Mouse (Mus musculus): ENCODE measurements around the gene Hif1an. TPM values are rescaled to one million over a fixed set of nuclear protein-coding genes. Genes with fewer than 3 reads are reported as not detected.

The Hif1an gene
- polyA plus RNA-seq, 1 experiment from 2014 or later: 34.8 TPM

GRCm38 (mm10) chr19:44589591-44590223 is 27.1 kb downstream of the Hif1an start:
- WGBS: 50% methylated on average over 7 of the region's 7 CpGs
- no peak overlapping the region for H3K9ac ChIP-seq (replicated peaks; ENCODE audit: low read depth, low read length)
- H3K4me2 ChIP-seq (ENCODE audit: low read length): no peak overlapping the region

GRCm38 (mm10) chr19:44590992-44591391 is 28.3 kb downstream of the Hif1an start:
- ATAC-seq: no peak
- Histone ChIP-seq H3K27ac (ENCODE audit: low read length) (no peak overlapping the region), H3K9me3 (ENCODE audit: control insufficient read depth, low read length) (no peaks in the 10 kb centered on the region), H3K4me3 (replicated peaks; ENCODE audit: low read length) (no peak overlapping the region), H3K36me3 (ENCODE audit: control insufficient read depth, insufficient read depth) (no peaks in the 10 kb centered on the region), H3K4me1 (replicated peaks; ENCODE audit: control insufficient read depth, insufficient read depth, low read length) (no peaks in the 10 kb centered on the region), H3K27me3 (replicated peaks; ENCODE audit: control insufficient read depth, insufficient read depth, low read length) (no peaks in the 10 kb centered on the region), H3K9ac (replicated peaks; ENCODE audit: low read depth, low read length) (no peak overlapping the region), H3K4me2 (ENCODE audit: low read length) (no peak overlapping the region)
- WGBS: 75% methylated on average over 18 of the region's 18 CpGs

More at GRCm38 (mm10) chr19:44589591-44590223, 27.1 kb downstream of the Hif1an start:
- ATAC-seq: no peak
- Histone ChIP-seq H3K4me3 (replicated peaks; ENCODE audit: low read length) (no peak overlapping the region), H3K9me3 (ENCODE audit: control insufficient read depth, low read length) (no peaks in the 10 kb centered on the region), H3K4me1 (replicated peaks; ENCODE audit: control insufficient read depth, insufficient read depth, low read length) (no peaks in the 10 kb centered on the region), H3K36me3 (ENCODE audit: control insufficient read depth, insufficient read depth) (no peaks in the 10 kb centered on the region), H3K27ac (ENCODE audit: low read length) (no peak overlapping the region), H3K27me3 (replicated peaks; ENCODE audit: control insufficient read depth, insufficient read depth, low read length) (0 out of 2 replicates have a peak, but pooled peaks cover 2% of the 10 kb centered on the region)

- no peaks in the 10 kb centered on the region for H3K36me3 ChIP-seq (ENCODE audit: control insufficient read depth, insufficient read depth)
- no peak overlapping the region for H3K4me3 ChIP-seq (replicated peaks; ENCODE audit: low read length)
- no peaks in the 10 kb centered on the region for H3K9me3 ChIP-seq (ENCODE audit: control insufficient read depth, low read length)
- no peak overlapping the region for H3K9ac ChIP-seq (replicated peaks; ENCODE audit: low read depth, low read length)
- H3K27me3 ChIP-seq (replicated peaks; ENCODE audit: control insufficient read depth, insufficient read depth, low read length): no peaks in the 10 kb centered on the region
- ATAC-seq: no peak; the same call in 1 of the 2 replicates
- H3K4me1 ChIP-seq (replicated peaks; ENCODE audit: control insufficient read depth, insufficient read depth, low read length): no peaks in the 10 kb centered on the region
- no peak overlapping the region for H3K27ac ChIP-seq (ENCODE audit: low read length)
- WGBS: 76% methylated on average over 6 of the region's 6 CpGs
- no peak overlapping the region for H3K4me2 ChIP-seq (ENCODE audit: low read length)
Observed at GRCm38 (mm10) chr19:44591638-44592037, 29.0 kb downstream of the Hif1an start.

GRCm38 (mm10) chr19:44594180-44594579 is 31.5 kb downstream of the Hif1an start:
- ATAC-seq: no peak
- 95% methylated on average over 14 of the region's 14 CpGs for WGBS
- H3K4me1 ChIP-seq (replicated peaks; ENCODE audit: control insufficient read depth, insufficient read depth, low read length): no peaks in the 10 kb centered on the region
- no peak overlapping the region for H3K27ac ChIP-seq (ENCODE audit: low read length)
- no peak overlapping the region for H3K9ac ChIP-seq (replicated peaks; ENCODE audit: low read depth, low read length)
- no peaks in the 10 kb centered on the region for H3K36me3 ChIP-seq (ENCODE audit: control insufficient read depth, insufficient read depth)
- no peaks in the 10 kb centered on the region for H3K27me3 ChIP-seq (replicated peaks; ENCODE audit: control insufficient read depth, insufficient read depth, low read length)
- no peak overlapping the region for H3K4me3 ChIP-seq (replicated peaks; ENCODE audit: low read length)
- no peaks in the 10 kb centered on the region for H3K9me3 ChIP-seq (ENCODE audit: control insufficient read depth, low read length)
- H3K4me2 ChIP-seq (ENCODE audit: low read length): no peak overlapping the region

GRCm38 (mm10) chr19:44618166-44618565 is 55.5 kb downstream of the Hif1an start:
- no peaks in the 10 kb centered on the region for H3K4me1 ChIP-seq (replicated peaks; ENCODE audit: control insufficient read depth, insufficient read depth, low read length)
- H3K9ac ChIP-seq (replicated peaks; ENCODE audit: low read depth, low read length): no peak overlapping the region
- H3K9me3 ChIP-seq (ENCODE audit: control insufficient read depth, low read length): no peaks in the 10 kb centered on the region
- H3K27me3 ChIP-seq (replicated peaks; ENCODE audit: control insufficient read depth, insufficient read depth, low read length): no peaks in the 10 kb centered on the region
- no peak for ATAC-seq
- no peak overlapping the region for H3K27ac ChIP-seq (ENCODE audit: low read length)
- no peak overlapping the region for H3K4me3 ChIP-seq (replicated peaks; ENCODE audit: low read length)
- no peaks in the 10 kb centered on the region for H3K36me3 ChIP-seq (ENCODE audit: control insufficient read depth, insufficient read depth)
- no peak overlapping the region for H3K4me2 ChIP-seq (ENCODE audit: low read length)
- WGBS: 59% methylated on average over 7 of the region's 7 CpGs

Other genes starting within 250 kb of the Hif1an start
- gene Scd4, start 229.8 kb upstream of the Hif1an start, polyA plus RNA-seq (2015; fragmentation: Nextera tagmentation; extraction: Ambion mirVana): 0.07 and 0.16 TPM in 2 replicates
- 3.6 and 5.0 TPM in 2 replicates for gene Scd1, start 155.0 kb upstream of the Hif1an start, polyA plus RNA-seq (2015; fragmentation: Nextera tagmentation; extraction: Ambion mirVana)
- 1.6 and 2.0 TPM in 2 replicates for gene Wnt8b, start 69.4 kb upstream of the Hif1an start, polyA plus RNA-seq (2015; fragmentation: Nextera tagmentation; extraction: Ambion mirVana)
- gene Sec31b, start 17.0 kb upstream of the Hif1an start, polyA plus RNA-seq (2015; fragmentation: Nextera tagmentation; extraction: Ambion mirVana): 0.07 and 0.16 TPM in 2 replicates
- not detected in 2 replicates for gene Gm20538, start 10.0 kb upstream of the Hif1an start, polyA plus RNA-seq (2015; fragmentation: Nextera tagmentation; extraction: Ambion mirVana)
- 376 and 452 TPM in 2 replicates for gene Ndufb8, start 7.4 kb upstream of the Hif1an start, polyA plus RNA-seq (2015; fragmentation: Nextera tagmentation; extraction: Ambion mirVana)
- 0.07 TPM in 1 of 2 replicates, not detected in the other for gene Pax2, start 193.2 kb downstream of the Hif1an start, polyA plus RNA-seq (2015; fragmentation: Nextera tagmentation; extraction: Ambion mirVana)

Measured in forebrain, embryonic 16.5 days (tissue).